Mouse (Mus musculus) liver, embryonic 14.5 days (tissue): Measurements from ENCODE around the gene Misp.

ENCODE experiments used
- CTCF ChIP-seq: IDR thresholded peaks from 2 replicates; pipeline ENCODE4 v1.5.1; 2016; ENCODE audit warnings: antibody characterized with exemption, low read depth, control low read depth
- EP300 ChIP-seq: IDR thresholded peaks from 2 replicates; pipeline ENCODE4 v1.6.1; 2016; ENCODE audit warnings: antibody characterized with exemption, low read depth

- TF ChIP-seq CTCF (peak; percentile 73), EP300 (no peak)
Measured at GRCm38 (mm10) chr10:79865801-79866295, 45.1 kb downstream of the Misp start.
